Mouse (Mus musculus): ENCODE data around the gene Tamm41.

Tamm41 gene

DNA sequence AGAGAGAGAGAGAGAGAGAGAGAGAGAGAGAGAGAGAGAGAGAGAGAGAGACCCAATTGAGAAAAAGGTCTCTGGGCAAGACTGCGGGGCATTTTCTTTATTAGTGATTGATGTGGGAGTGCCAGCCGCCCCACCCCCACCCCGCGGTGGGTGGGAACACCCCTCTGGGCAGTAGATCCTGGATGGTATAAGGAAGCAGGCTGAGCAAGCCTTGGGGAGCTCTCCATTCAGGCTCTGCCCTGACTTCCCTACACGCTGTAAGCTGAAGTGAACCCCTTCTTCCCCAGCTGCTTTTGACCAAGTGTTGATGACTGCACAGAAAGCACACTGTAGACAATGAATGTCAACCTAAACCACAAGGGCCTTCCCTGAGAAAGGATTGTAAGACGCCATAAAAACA, 67.3 kb downstream of the Tamm41 start:
- DNase-seq: no peak

DNA sequence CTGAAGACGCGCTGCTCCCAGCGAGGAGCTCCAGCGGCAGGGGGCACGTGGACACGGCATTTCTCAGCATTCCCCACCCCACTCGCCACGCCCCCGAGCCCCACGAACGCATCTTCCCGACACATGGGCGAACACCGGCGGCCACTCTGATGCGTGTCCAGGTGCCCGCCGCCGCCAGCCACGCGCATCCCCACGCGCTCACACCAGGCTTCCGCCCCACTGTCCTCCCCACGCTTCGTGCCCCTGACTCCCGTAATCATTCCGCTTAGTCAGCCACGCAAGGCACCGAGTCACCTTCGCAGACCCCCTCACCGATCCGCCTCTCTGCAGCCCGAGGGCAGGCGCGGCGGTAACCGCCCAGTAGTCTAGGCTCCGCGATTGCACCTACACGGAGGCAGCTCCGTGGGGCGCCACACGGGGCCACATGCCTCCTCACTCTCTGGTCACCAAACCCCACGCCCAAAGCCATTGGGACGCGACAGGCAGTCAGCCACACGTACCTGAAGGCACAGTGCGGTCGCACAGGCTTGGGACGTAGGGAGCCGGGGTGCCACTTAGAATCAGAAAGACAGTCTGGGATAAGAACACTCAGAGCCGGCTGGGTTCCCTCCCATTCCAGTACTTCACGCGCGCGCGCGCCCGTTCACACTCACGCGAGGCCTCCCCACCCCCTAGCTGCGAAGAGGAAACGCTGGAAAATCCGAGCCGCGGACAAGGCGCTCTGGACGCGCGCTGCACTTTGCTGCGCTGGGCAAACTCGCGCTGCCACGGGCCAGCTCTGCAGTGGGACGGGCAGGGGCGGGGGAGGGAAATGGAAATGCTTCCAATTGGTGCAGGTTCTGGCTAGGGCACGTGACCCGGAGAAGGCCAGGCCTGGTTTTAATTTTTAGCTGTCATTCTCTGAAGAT, 68.2 kb downstream of the Tamm41 start, which contains the start of gene Vgll4:
Vgll4 (minus strand) TSS at position 782 of the 908 bp plus-strand sequence.
- DNase-seq: peak; percentile 81

DNA sequence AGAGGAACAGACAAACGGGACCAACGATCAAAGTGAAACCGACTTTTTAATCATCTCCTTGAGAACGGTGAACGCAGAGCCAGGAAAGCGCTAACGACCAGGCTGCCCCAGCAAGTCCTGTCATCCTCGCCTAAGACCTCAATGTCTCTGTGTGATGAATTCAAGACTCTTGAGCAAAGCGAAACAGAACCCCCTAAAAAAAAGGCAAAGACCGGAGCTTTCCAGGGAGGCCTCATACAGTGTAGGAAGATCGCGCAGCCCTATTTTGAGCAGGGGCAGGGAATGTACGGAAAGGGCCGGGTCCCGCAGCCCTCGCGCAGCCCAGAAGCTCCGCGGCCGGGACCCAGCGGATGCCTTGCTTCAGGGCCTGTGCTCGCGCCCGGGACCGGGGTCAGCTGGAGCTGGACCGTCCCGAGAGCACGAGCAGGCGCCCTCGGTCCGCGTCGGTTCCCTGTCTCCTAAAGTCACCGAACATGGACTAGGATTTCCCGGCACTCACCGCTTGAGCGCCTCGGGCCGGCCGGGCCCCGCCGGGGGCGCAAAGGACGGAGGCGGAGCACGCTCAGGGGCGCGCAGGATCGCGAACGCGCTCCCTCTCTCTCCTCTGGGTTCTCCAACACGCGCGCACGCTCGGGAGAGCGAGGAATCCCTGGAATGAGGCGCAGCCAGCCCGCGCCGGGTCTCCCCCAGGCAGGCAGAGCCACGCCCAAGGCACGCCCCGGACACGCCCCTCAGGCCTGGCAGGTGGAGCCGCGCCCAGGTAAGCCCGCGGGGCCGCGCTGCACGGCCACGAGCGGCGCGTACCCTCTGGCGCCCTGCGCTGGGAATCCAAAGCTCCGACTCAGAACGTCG, 69.1 kb downstream of the Tamm41 start:
- peak; percentile 93 for DNase-seq

DNA sequence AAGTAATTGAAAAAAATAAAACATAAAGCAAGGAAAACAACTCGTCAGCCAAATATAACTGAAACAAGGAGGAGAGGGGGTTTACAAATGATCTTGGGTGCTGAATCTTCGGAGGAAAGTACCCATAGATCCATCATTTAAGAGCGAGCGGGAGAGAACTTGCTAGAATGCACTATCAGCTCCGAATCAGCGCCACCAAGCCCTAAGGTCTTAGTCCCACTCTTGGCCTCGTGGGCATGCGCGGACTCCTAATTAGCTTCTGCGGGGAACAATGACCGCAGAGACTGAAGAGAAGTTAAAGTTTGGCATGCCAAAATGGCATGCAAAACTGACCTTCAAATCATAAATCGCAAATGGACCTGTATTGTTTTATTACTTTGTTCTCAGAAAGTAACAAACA, 70.1 kb downstream of the Tamm41 start:
- no peak for DNase-seq

DNA sequence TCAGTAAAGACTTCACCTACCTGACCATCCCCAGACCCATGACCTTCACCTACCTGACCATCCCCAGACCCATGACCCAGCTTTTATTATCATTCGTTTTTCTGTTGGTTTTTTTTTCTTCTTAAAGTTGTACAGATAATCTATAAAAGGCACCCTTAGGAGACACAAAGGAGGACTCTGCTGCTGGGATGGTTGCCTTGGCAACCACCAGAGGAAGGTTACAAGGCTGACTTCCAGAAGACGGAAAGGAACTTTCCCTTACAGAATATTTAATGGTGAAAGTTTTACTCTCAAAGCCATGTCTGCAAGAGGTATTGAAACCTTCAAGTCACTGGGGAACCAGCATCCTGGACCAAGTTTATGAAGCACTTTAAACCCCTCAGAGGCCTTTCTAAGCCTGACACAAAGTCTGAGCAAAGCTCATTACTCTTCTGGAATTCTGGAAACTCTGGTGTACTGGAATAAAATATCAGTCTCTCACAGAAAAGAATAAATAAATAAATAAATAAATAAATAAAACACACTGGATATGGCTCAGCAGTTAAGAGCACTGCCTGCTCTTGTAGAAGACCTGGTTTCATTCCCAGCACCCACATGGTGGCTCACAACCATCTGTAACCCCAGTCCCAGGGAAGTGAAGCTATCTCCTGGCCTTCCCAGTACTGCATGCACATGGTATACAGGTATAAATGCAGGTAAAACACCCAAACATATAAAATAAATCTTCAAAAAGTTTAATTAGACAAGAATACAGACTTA, 71.1 kb downstream of the Tamm41 start:
- DNase-seq: no peak

DNA sequence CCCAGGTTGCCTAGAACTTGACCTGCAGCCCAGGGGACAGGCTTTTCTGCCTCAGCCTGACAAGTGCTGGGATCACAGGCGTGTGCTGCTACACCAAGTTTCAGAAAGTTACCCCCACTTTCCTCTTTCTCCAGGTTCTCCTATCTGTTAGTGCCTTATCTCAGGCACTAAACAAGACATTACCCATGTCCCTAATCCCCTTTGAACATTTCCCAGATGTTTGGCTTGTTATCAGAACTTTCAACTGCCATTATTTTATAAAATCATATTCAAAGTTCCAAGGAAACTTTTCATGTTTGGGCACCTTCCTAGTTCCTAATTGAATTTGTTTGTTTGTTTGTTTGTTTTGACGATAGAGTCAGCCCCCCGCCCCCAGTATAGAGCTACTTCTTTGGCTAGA, 71.9 kb downstream of the Tamm41 start:
- no peak for DNase-seq

DNA sequence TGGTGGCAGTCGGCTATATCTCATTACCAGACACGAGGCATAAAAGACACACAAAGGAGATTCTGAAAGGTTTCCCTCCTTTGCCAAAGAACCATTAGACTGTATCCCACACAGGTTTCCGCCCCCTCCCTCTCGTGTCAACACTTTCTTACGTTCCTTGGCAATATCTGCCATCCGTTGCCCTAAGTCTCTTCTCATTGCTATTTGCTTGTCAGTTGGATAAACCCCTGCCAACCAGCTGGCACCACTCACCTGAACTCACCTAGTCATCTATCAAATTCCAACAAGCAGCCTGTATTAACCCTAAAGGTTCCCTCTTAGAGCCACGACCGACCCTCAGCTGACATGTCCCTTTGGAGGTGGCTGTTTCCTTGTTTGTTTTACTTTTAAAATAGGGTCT, 72.3 kb downstream of the Tamm41 start:
- DNase-seq: no peak

DNA sequence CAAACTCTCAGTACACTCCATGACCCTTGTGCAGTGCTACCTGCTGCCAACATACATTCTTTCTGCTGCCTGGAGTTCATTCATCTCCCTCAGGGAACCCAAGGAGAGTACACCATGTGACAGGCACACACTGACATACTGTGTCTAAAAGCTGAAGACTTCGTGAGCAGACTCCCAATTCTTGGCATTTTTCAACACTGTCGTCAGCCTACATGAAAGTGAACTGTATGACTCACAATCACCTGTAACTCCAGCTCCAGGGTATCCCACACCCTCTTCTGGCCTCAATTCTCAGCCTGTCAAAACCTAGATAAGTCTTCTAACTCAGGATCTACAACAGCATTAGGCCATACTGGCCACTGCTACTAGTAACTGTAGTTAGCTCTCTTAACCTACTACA, 73.4 kb downstream of the Tamm41 start:
- DNase-seq: no peak

DNA sequence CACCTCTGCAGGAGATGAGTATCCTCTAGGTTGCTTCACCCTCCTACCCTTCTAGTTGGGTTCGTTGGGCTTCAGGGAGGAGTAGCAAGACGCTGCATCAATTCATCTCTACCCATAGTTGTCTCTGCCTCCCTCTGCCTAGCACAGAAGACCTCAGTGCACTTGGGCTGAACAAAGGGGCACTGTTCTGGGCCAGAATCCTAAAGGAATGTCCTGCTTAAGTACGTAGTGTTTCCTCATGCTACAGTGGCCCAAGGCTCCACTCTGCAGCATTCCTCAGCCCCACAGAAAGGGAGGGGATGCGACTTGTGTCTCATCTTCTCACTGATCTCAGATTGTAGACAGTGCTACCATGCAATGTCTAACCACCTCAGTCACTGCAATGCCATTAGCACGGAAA, 74.0 kb downstream of the Tamm41 start:
- DNase-seq: no peak

DNA sequence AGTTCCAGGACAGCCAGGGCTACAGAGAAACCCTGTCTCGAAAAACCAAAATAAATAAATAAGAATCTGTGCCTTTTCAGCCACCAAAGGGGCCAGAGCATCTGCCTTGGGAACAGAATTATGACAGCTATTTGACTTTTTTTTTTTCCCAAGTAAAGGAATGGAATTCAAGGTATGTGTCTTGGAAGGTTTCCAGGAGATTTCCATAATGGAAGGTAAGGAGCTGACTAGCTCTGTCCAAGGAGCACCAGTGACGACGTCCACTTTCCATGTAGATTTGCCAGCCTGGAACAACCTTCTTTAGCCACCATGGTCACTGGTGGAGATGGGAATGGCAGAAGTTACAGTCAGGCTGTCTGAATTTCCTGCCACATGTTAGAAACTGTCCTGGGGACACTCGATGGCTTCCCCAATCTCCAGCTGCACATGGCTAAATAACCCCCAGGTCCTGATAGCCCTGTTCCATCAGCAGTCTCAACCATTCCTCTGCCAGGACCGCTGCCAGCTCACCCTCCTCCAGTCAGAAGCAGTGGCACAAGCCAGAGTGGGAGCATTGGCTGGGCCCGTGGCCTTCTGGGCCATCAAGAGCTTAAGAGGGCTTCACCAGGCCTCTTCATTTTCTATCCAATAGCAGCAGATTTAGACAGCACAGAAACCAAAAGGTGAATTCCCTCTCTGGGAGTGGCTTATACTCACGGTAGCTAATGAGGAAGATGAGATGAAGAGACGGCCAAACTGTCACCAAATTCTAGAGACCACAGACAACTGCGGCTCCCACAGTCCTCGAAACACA, 76.2 kb downstream of the Tamm41 start:
- DNase-seq: no peak

DNA sequence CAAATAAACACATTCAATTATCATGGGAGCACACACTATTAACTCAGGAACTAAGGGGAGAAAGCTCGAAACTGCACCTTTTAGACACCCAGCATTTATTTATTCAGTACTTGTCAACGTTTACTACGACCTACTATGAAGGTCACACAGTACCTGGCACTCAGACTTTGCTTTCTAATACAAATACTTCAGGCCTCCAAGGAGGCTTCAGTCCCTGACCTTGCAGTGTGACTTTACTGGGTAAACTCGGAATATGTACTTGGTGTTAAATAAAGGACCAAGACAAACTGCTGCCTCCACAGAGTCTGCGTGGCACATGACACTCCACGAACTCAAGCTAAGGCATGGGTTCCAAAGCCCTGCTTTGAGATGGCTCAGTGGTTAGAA, 78.7 kb downstream of the Tamm41 start:
- no peak for DNase-seq

DNA sequence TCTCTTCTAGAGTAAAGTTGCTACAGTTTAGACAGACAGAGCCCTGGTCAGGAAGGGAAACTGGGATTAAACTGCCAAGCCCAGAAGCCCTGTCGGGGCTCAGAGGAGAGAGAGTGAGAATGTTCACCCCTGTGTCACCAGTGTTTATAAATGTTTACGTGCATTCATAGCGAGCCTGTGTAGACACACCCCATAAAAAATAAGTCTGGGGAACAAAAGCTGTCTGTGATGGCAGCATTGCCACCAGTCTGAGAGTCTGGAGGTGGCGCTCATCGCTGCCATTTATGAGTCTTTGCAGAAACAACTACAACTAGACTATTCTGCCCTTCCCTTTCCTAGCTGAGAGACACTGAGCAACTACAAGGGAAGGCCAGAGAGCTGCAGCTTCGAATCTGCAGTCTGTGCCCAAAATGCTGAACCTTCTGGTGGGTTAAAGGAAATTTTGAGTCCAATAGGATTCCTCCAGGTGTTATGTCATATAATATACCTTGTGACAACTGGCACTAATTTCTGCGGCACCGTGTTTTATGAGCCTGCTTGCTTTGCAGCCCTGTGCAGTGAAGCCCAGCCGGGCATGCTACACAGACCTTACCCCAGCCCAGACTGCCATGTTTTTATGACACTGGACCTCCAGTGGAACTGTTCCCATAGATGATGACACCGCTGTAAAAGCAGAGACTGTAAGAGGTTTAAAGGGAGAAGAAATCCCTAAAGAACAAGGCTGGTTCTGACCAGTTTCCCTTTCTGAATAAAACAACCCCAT, 79.2 kb downstream of the Tamm41 start:
- DNase-seq: no peak

DNA sequence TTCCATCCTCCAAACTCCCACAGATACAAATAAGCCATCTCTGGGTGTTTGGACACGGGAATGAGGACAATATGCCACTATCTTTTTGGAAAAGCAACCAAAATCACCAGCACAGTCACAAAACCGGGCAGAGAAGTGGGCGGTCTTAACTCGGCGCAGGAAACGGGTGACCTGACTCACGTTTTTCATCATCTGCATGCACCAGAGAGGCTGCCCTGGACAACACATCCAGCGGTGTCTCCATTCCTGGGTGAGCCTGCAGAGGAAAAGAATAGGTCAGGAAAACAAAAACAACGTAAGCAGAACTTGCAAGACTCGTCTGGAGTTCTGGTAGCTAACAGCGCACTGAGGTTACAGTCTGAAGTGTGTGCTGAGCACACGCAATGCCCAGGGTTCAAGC, 79.9 kb downstream of the Tamm41 start:
- no peak for DNase-seq

DNA sequence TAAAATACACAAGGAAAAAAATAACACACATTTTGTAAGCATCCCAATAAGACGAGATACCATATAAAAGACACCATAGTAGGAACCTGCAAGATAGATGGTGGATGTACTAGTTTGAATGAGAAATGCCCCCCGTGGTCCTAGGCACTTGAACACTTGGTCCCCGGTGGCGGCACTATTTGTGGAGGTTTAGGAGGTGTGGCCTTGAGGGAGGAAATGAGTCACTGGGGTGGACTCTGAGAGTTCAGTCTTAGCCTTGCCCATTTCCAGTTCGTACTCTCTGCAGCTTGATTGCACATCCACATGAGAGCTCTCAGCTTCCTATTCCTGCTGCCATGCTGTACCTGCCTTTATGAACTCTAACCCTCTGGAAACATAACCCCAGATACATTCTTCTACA, 83.2 kb downstream of the Tamm41 start:
- no peak for DNase-seq
